In the genomic region with DNA sequence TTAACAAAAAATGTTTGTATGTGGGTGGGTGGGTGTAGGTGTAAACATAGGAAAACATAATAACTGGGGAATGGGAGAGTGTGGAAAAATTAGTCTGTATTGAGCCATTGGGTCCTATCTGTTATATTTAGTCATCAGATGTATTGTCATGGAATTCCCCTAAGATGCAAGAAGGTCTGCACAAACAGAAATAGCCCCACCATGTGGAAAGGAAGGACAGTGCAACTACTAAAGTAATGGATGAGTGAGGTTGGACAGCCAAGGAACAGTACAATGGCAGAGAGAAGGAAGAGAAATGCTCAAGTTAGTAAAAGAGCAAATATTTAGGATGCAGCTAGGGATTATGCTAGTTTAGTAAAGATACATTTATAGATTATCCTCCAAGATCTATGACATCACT, we compare ENCODE assay signal across 11 mouse cellular contexts. TPM values are rescaled to one million over a fixed set of nuclear protein-coding genes. Genes with fewer than 3 reads are reported as not detected.
DNase-seq lines count a peak whose midpoint lies in the region; ATAC-seq lines count a peak whose summit lies in the region.
"Had no signal": no experiment of that assay in that cellular context is flagged by ENCODE, and none has a peak within 500 bp of the region (broad histone marks: within the 10 kb centered on the region; RNA-seq: fewer than 3 reads in every experiment).

No protein-coding gene starts in this region.

- peak; percentile 44 for DNase-seq in forebrain, embryonic 14.5 days (ENCODE audit: low spot score)
- DNase-seq in lung, postnatal 10 days, result peak; percentile 7
- DNase-seq in lung, adult 18-20 months, result no peak
- DNase-seq in c-Kit-positive CD71-positive TER-119-negative erythroid progenitor cells, embryonic 14.5 days (ENCODE audit: low read depth), result peak; percentile 23
- DNase-seq in retina, embryonic 14.5 days (ENCODE audit: low spot score), result peak; percentile 53
- DNase-seq in layer of hippocampus, postnatal 10 days (ENCODE audit: low spot score in 2 of 2), result no peak
- DNase-seq: heart, postnatal 14 days had no signal

- no peak overlapping the region for H3K4me2 ChIP-seq in forebrain, embryonic 14.5 days (ENCODE audit: low read length)
- H3K4me2 ChIP-seq in forebrain, embryonic 15.5 days (replicated peaks), result no peak overlapping the region
- H3K4me2 ChIP-seq: limb, embryonic 13.5 days; neural tube, embryonic 13.5 days had no signal

- H3K27ac ChIP-seq in forebrain, embryonic 14.5 days (ENCODE audit: low read depth, low read length), result no peak overlapping the region
- no peak overlapping the region for H3K27ac ChIP-seq in forebrain, embryonic 15.5 days (replicated peaks)
- H3K27ac ChIP-seq: limb, embryonic 13.5 days; neural tube, embryonic 13.5 days had no signal

- no peak overlapping the region for H3K9ac ChIP-seq in forebrain, embryonic 14.5 days (ENCODE audit: low read length)
- no peak overlapping the region for H3K9ac ChIP-seq in forebrain, embryonic 15.5 days (replicated peaks)
- H3K9ac ChIP-seq: limb, embryonic 13.5 days; neural tube, embryonic 13.5 days had no signal

- peaks cover 82% of the 10 kb centered on the region for H3K36me3 ChIP-seq in forebrain, embryonic 14.5 days (ENCODE audit: control insufficient read depth, insufficient read depth, low read length)
- peaks cover 29% of the 10 kb centered on the region for H3K36me3 ChIP-seq in forebrain, embryonic 15.5 days

- H3K4me3 ChIP-seq in forebrain, embryonic 14.5 days (ENCODE audit: low read depth, low read length), result no peak overlapping the region
- H3K4me3 ChIP-seq in forebrain, embryonic 15.5 days, result no peak overlapping the region
- H3K4me3 ChIP-seq: limb, embryonic 13.5 days; neural tube, embryonic 13.5 days had no signal

- no peak for ATAC-seq in forebrain, embryonic 14.5 days
- ATAC-seq in forebrain, embryonic 15.5 days (replicated peaks), result no peak
- ATAC-seq in monocyte, adult 5-6 weeks (replicated peaks; ENCODE audit: insufficient number of reproducible peaks, low FRiP score, low TSS enrichment, poor library complexity, severe bottlenecking), result no peak

- H3K9me3 ChIP-seq in forebrain, embryonic 14.5 days (replicated peaks; ENCODE audit: control insufficient read depth, low read length), result no peaks in the 10 kb centered on the region
- no peaks in the 10 kb centered on the region for H3K9me3 ChIP-seq in forebrain, embryonic 15.5 days
- H3K9me3 ChIP-seq: limb, embryonic 13.5 days; neural tube, embryonic 13.5 days had no signal

- no peaks in the 10 kb centered on the region for H3K4me1 ChIP-seq in forebrain, embryonic 14.5 days (ENCODE audit: control insufficient read depth, insufficient read depth, low read length)
- no peaks in the 10 kb centered on the region for H3K4me1 ChIP-seq in forebrain, embryonic 15.5 days
- H3K4me1 ChIP-seq: limb, embryonic 13.5 days; neural tube, embryonic 13.5 days had no signal

- H3K27me3 ChIP-seq in forebrain, embryonic 14.5 days (replicated peaks; ENCODE audit: control insufficient read depth, insufficient read depth, low read length), result no peaks in the 10 kb centered on the region
- no peaks in the 10 kb centered on the region for H3K27me3 ChIP-seq in forebrain, embryonic 15.5 days
- H3K27me3 ChIP-seq: limb, embryonic 13.5 days; neural tube, embryonic 13.5 days had no signal

RNA-seq across cellular contexts. Expression of a gene that starts 33.4 kb away (rescaled TPM):
- 15.2 and 17.7 TPM in 2 replicates for polyA plus RNA-seq in forebrain, embryonic 14.5 days (2014; fragmentation: Nextera tagmentation; extraction: Ambion mirVana)
- polyA plus RNA-seq in forebrain, embryonic 15.5 days (2015; fragmentation: Nextera tagmentation; extraction: Ambion mirVana), result 12.6 and 14.6 TPM in 2 replicates
- 1 to 10 TPM; 5.0 to 6.1 TPM for total RNA-seq in layer of hippocampus, postnatal 10 days (2021)
- 1.8 to 2.4 TPM (median 2.0 TPM) in 3 replicates for total RNA-seq in monocyte, adult 5-6 weeks (2017)

RNA-seq across cellular contexts. Expression of a gene that starts 35.3 kb away (rescaled TPM):
- polyA plus RNA-seq in forebrain, embryonic 14.5 days (2014; fragmentation: Nextera tagmentation; extraction: Ambion mirVana), result 3.8 and 4.9 TPM in 2 replicates
- 2.1 and 3.7 TPM in 2 replicates for polyA plus RNA-seq in forebrain, embryonic 15.5 days (2015; fragmentation: Nextera tagmentation; extraction: Ambion mirVana)
- total RNA-seq in layer of hippocampus, postnatal 10 days (2021), result 1 to 10 TPM; 2.6 to 3.2 TPM
- not detected in 3 replicates for total RNA-seq in monocyte, adult 5-6 weeks (2017)

Comparison
In these comparisons a context has a peak if more than half of its experiments do, and no peak if none do; other contexts are left out.
1. DNase-seq: peak in forebrain, embryonic 14.5 days (single experiment), lung, postnatal 10 days (single experiment), c-Kit-positive CD71-positive TER-119-negative erythroid progenitor cells, embryonic 14.5 days (single experiment) and retina, embryonic 14.5 days (single experiment); none in lung, adult 18-20 months (0 of 2) and layer of hippocampus, postnatal 10 days (0 of 2).